Mouse (Mus musculus) hindbrain, embryonic 12.5 days (tissue): ENCODE data around the gene Dmtf1. TPM values are rescaled to one million over a fixed set of nuclear protein-coding genes. Genes with fewer than 3 reads are reported as not detected.
A peak's percentile ranks its signal among the peaks of the same experiment; 100 is the strongest.

ENCODE experiments used
- ATAC-seq: fragments of 200-750 bp; cut with Nextera tagmentation; 2 replicates; pipeline ENCODE4 v1.8.0; 2017; ENCODE audit warnings: moderate TSS enrichment; ENCODE audit not compliant: low FRiP score
- H3K27ac ChIP-seq: fragments of 300-500 bp; sonication (generic); 2 replicates; pipeline ENCODE4 v1.5.1; 2016; ENCODE audit warnings: mild to moderate bottlenecking
- H3K27me3 ChIP-seq: fragments of 300-500 bp; sonication (generic); 2 replicates; pipeline ENCODE4 v1.6.1; 2016; ENCODE audit warnings: mild to moderate bottlenecking
- H3K36me3 ChIP-seq: fragments of 300-500 bp; sonication (generic); 2 replicates; pipeline ENCODE4 v1.6.1; 2016; ENCODE audit warnings: mild to moderate bottlenecking
- H3K4me1 ChIP-seq: fragments of 300-500 bp; sonication (generic); 2 replicates; pipeline ENCODE4 v1.6.1; 2016
- H3K4me2 ChIP-seq: fragments of 300-500 bp; sonication (generic); replicated peaks from 2 replicates; pipeline ENCODE4 v1.6.1; 2016; ENCODE audit warnings: mild to moderate bottlenecking
- H3K4me3 ChIP-seq: fragments of 300-500 bp; sonication (generic); 2 replicates; pipeline ENCODE4 v1.5.1; 2016; ENCODE audit warnings: mild to moderate bottlenecking
- H3K9ac ChIP-seq: fragments of 300-500 bp; sonication (generic); 2 replicates; pipeline ENCODE4 v1.6.1; 2016; ENCODE audit warnings: mild to moderate bottlenecking, moderate library complexity
- H3K9me3 ChIP-seq: fragments of 300-500 bp; sonication (generic); replicated peaks from 2 replicates; pipeline ENCODE4 v1.6.1; 2016; ENCODE audit warnings: mild to moderate bottlenecking
- WGBS: fragments of 180-500 bp; shearing (Covaris S2); methylation state at CpG from one replicate; pipeline ENCODE4 v1.1.7; 2016; 5-methylcytosine and 5-hydroxymethylcytosine counted together
- polyA plus RNA-seq: library from polyadenylated mRNA; unstranded; fragments of >200 nt; fragmentation: Nextera tagmentation; extraction: Ambion mirVana; gene quantifications from 2 replicates; pipeline ENCODE4 v1.2.1, GENCODE M21; 2016

Gene Dmtf1
- polyA plus RNA-seq, 1 experiment from 2014 or later: 71.0 TPM

- Histone ChIP-seq H3K4me3 (no peak overlapping the region), H3K36me3 (peaks cover 37% of the 10 kb centered on the region), H3K27ac (no peak overlapping the region), H3K4me1 (no peaks in the 10 kb centered on the region), H3K4me2 (no peak overlapping the region), H3K9me3 (no peaks in the 10 kb centered on the region), H3K27me3 (no peaks in the 10 kb centered on the region), H3K9ac (no peak overlapping the region)
- WGBS: 88% methylated on average over 6 of the region's 6 CpGs
- ATAC-seq: no peak
Measured at GRCm38 (mm10) chr5:9142376-9142775, 19.2 kb downstream of the Dmtf1 start.

- Histone ChIP-seq H3K9me3 (no peaks in the 10 kb centered on the region), H3K27ac (no peak overlapping the region), H3K27me3 (no peaks in the 10 kb centered on the region), H3K36me3 (peaks cover 41% of the 10 kb centered on the region), H3K9ac (no peak overlapping the region), H3K4me1 (no peaks in the 10 kb centered on the region), H3K4me3 (no peak overlapping the region), H3K4me2 (no peak overlapping the region)
- 90% methylated on average over 8 of the region's 8 CpGs for WGBS
- ATAC-seq: no peak
Measured at GRCm38 (mm10) chr5:9140724-9141123, 20.9 kb downstream of the Dmtf1 start.

DNA sequence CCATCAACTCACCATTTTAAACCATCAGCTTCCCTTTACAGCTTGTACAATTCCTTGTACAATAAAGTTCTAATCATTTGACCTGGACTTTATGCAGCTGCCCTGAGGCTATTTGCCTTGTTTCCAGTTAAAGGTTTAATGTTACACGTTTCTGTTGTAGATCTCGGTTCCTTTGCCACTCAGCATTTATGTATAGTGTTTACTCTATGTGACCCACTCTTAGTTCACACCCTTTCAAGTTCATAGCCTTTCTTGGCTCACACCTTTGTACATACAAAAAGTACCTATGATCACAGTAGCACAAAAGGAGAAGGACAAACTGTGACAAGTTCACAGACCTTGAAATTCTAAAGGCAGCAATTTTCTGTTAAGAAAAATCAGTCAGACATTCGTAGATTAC, 26.0 kb downstream of the Dmtf1 start:
- 92% methylated on average over 3 of the region's 3 CpGs for WGBS
- Histone ChIP-seq H3K27ac (no peak overlapping the region), H3K36me3 (peaks cover 41% of the 10 kb centered on the region), H3K27me3 (no peaks in the 10 kb centered on the region), H3K9ac (no peak overlapping the region), H3K9me3 (no peaks in the 10 kb centered on the region), H3K4me1 (no peaks in the 10 kb centered on the region), H3K4me2 (no peak overlapping the region), H3K4me3 (no peak overlapping the region)
- ATAC-seq: no peak

DNA sequence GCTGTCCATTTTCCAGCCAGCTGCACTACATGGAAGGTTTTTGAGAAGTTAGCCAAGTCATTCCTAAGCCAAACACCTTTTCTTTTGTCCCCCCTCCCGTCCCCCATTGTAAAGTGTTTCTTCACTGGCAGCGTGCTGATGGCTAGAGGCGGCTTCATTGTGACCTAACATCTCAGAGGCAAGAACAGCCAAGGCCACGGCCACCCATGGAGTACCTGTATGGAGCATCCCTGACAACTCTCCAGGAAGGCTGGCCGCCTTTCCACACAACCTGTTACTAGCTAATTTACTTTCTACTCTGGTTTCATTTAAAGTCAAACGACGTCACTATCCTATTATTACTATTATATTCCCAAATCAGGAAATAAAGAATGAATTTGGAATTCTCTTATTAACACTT, 29.8 kb downstream of the Dmtf1 start:
- Histone ChIP-seq H3K4me1 (no peaks in the 10 kb centered on the region), H3K4me2 (no peak overlapping the region), H3K27me3 (no peaks in the 10 kb centered on the region), H3K9ac (no peak overlapping the region), H3K4me3 (no peak overlapping the region), H3K36me3 (peaks cover 54% of the 10 kb centered on the region), H3K27ac (no peak overlapping the region), H3K9me3 (no peaks in the 10 kb centered on the region)
- WGBS: 87% methylated on average over 7 of the region's 7 CpGs
- no peak for ATAC-seq

- H3K36me3 ChIP-seq: peaks cover 58% of the 10 kb centered on the region
- ATAC-seq: no peak
Measured at GRCm38 (mm10) chr5:9128566-9128965, 33.0 kb downstream of the Dmtf1 start.

DNA sequence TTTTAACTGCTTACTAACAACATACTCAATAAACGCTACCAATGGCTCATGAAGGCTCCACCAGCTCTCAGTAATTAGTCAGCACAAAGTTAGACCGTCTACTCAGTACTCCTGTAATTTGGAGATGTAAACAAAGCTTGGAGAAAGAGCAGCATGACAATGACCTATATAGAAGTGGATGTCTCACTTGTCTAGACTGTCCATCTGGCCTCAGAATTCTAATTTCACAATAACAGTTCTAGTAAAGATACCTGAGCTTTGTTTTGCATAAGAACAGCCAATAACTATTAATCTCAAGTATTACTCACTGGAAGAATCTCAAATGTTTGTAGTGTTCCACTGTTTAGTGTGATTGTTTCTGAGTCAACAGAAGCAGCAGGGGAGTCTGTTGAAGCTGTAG, 37.4 kb downstream of the Dmtf1 start:
- H3K9me3 ChIP-seq: no peaks in the 10 kb centered on the region
- H3K27ac ChIP-seq: no peak overlapping the region
- no peak for ATAC-seq
- H3K4me2 ChIP-seq: no peak overlapping the region
- peaks cover 75% of the 10 kb centered on the region for H3K36me3 ChIP-seq
- 84% methylated on average over 2 of the region's 2 CpGs for WGBS
- H3K4me3 ChIP-seq: no peak overlapping the region
- H3K4me1 ChIP-seq: no peaks in the 10 kb centered on the region
- no peak overlapping the region for H3K9ac ChIP-seq
- no peaks in the 10 kb centered on the region for H3K27me3 ChIP-seq

More at GRCm38 (mm10) chr5:9128566-9128965, 33.0 kb downstream of the Dmtf1 start:
- Histone ChIP-seq H3K9ac (no peak overlapping the region), H3K27me3 (no peaks in the 10 kb centered on the region), H3K4me1 (no peaks in the 10 kb centered on the region), H3K27ac (no peak overlapping the region), H3K4me2 (no peak overlapping the region), H3K9me3 (no peaks in the 10 kb centered on the region), H3K4me3 (no peak overlapping the region)
- WGBS: 94% methylated on average over 12 of the region's 12 CpGs

DNA sequence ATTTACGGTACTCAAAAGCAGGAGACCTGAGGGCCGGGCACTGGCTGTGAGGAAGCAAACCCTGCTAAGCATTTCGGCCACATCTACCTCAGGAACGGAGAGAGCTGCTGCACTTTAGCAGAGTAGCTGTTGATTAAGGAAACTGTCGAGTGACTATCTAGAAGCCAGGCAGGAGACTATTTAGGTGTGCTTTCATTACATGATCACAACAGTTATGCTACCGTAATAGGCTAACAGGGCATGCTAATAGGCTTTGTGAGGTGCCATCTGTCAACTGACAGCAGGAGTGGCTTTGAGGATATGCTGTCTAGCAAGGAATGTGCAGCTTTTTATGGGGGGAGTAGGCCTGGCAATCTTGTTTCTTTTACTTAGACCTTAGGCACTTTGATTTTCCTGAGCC, 47.4 kb downstream of the Dmtf1 start:
- Histone ChIP-seq H3K27ac (no peak overlapping the region), H3K9ac (no peak overlapping the region), H3K4me3 (no peak overlapping the region), H3K4me2 (no peak overlapping the region), H3K27me3 (no peaks in the 10 kb centered on the region), H3K9me3 (no peaks in the 10 kb centered on the region), H3K4me1 (0 out of 2 replicates have a peak, but pooled peaks cover 6% of the 10 kb centered on the region), H3K36me3 (peaks cover 16% of the 10 kb centered on the region)
- no peak for ATAC-seq
- WGBS: 46% methylated on average over 6 of the region's 6 CpGs

- H3K4me2 ChIP-seq: no peak overlapping the region
- H3K27me3 ChIP-seq: no peaks in the 10 kb centered on the region
- H3K9me3 ChIP-seq: no peaks in the 10 kb centered on the region
- WGBS: 26% methylated on average over 5 of the region's 5 CpGs
- 0 out of 2 replicates have a peak, but pooled peaks cover 6% of the 10 kb centered on the region for H3K4me1 ChIP-seq
- no peaks in the 10 kb centered on the region for H3K36me3 ChIP-seq
- no peak overlapping the region for H3K4me3 ChIP-seq
- no peak overlapping the region for H3K27ac ChIP-seq
- peak; percentile 77 for ATAC-seq
- no peak overlapping the region for H3K9ac ChIP-seq
Measured at GRCm38 (mm10) chr5:9111759-9112158, 49.8 kb downstream of the Dmtf1 start.

- WGBS: 50% methylated on average over 2 of the region's 2 CpGs
- Histone ChIP-seq H3K27ac (no peak overlapping the region), H3K9ac (no peak overlapping the region), H3K27me3 (no peaks in the 10 kb centered on the region), H3K9me3 (no peaks in the 10 kb centered on the region), H3K4me3 (no peak overlapping the region), H3K4me2 (no peak overlapping the region), H3K36me3 (no peaks in the 10 kb centered on the region), H3K4me1 (0 out of 2 replicates have a peak, but pooled peaks cover 6% of the 10 kb centered on the region)
- peak; percentile 11; the same call in 1 of the 2 replicates for ATAC-seq
Measured at GRCm38 (mm10) chr5:9111285-9111684, 50.3 kb downstream of the Dmtf1 start.

- ATAC-seq: no peak
- Histone ChIP-seq H3K4me2 (no peak overlapping the region), H3K36me3 (no peaks in the 10 kb centered on the region), H3K4me3 (no peak overlapping the region), H3K9ac (no peak overlapping the region), H3K27ac (no peak overlapping the region), H3K27me3 (no peaks in the 10 kb centered on the region), H3K4me1 (0 out of 2 replicates have a peak, but pooled peaks cover 5% of the 10 kb centered on the region), H3K9me3 (no peaks in the 10 kb centered on the region)
Measured at GRCm38 (mm10) chr5:9109582-9109981, 52.0 kb downstream of the Dmtf1 start.

- Histone ChIP-seq H3K36me3 (no peaks in the 10 kb centered on the region), H3K27me3 (no peaks in the 10 kb centered on the region), H3K9ac (no peak overlapping the region), H3K27ac (no peak overlapping the region), H3K4me1 (no peaks in the 10 kb centered on the region), H3K9me3 (no peaks in the 10 kb centered on the region), H3K4me2 (no peak overlapping the region), H3K4me3 (no peak overlapping the region)
- 84% methylated on average over 5 of the region's 5 CpGs for WGBS
- no peak for ATAC-seq
Measured at GRCm38 (mm10) chr5:9108490-9108889, 53.1 kb downstream of the Dmtf1 start.

- no peak for ATAC-seq
- no peaks in the 10 kb centered on the region for H3K36me3 ChIP-seq
- H3K4me2 ChIP-seq: no peak overlapping the region
- H3K9ac ChIP-seq: no peak overlapping the region
- H3K9me3 ChIP-seq: no peaks in the 10 kb centered on the region
- H3K27ac ChIP-seq: no peak overlapping the region
- no peaks in the 10 kb centered on the region for H3K27me3 ChIP-seq
- H3K4me3 ChIP-seq: no peak overlapping the region
- 86% methylated on average over 8 of the region's 8 CpGs for WGBS
- no peaks in the 10 kb centered on the region for H3K4me1 ChIP-seq
Measured at GRCm38 (mm10) chr5:9107296-9108089, 54.1 kb downstream of the Dmtf1 start.

DNA sequence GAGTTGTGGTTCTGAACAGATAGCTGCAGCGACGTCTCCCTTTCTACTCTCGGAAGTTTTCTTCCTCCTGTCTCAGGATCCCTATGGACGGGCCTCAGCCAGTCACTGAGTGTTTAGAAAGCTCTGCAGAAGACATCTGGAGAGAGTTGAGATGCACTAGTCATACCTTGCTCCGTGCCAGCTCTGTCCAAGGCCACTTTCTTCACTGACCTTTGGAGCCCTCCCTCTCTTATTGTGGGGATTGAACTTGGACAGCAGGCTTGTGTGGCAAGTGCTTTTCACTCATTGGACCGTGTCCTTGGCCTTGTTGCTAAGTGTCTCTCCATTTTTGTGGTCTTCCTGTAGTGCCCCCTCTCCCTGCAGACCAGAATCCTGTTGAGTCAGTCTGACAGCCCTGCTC, 54.8 kb downstream of the Dmtf1 start:
- ATAC-seq: no peak
- H3K9me3 ChIP-seq: no peaks in the 10 kb centered on the region
- H3K4me3 ChIP-seq: no peak overlapping the region
- peaks cover 3% of the 10 kb centered on the region; the same call in 1 of the 2 replicates for H3K27me3 ChIP-seq
- H3K36me3 ChIP-seq: no peaks in the 10 kb centered on the region
- H3K4me1 ChIP-seq: 0 out of 2 replicates have a peak, but pooled peaks cover under 1% of the 10 kb centered on the region
- no peak overlapping the region for H3K9ac ChIP-seq
- no peak overlapping the region for H3K27ac ChIP-seq
- no peak overlapping the region for H3K4me2 ChIP-seq
- WGBS: 85% methylated on average over 6 of the region's 6 CpGs
